Mouse (Mus musculus) hindbrain, postnatal 0 days (tissue): ENCODE results near the gene Rin1. TPM values are rescaled to one million over a fixed set of nuclear protein-coding genes. Genes with fewer than 3 reads are reported as not detected.
"Not testable (repeated sequence)": the region's sequence is repeated elsewhere in the genome, so short reads cannot be mapped to it uniquely, and the experiment has no call there.

Source experiments
- ATAC-seq: fragments of 200-750 bp; cut with Nextera tagmentation; 2 replicates; pipeline ENCODE4 v1.8.0; 2017; ENCODE audit warnings: mild to moderate bottlenecking, moderate TSS enrichment, moderate library complexity
- DNase-seq: peaks from one replicate; pipeline ENCODE4 v3.0.0-alpha.2; 2015; ENCODE audit warnings: low spot score
- H3K27ac ChIP-seq: fragments of 300-500 bp; sonication (generic); 2 replicates; pipeline ENCODE4 v1.5.1; 2014; ENCODE audit warnings: mild to moderate bottlenecking
- H3K27me3 ChIP-seq: fragments of 300-500 bp; sonication (generic); 2 replicates; pipeline ENCODE4 v1.6.1; 2014; ENCODE audit warnings: low read length, mixed read lengths; ENCODE audit not compliant: insufficient read depth
- H3K36me3 ChIP-seq: fragments of 300-500 bp; sonication (generic); 2 replicates; pipeline ENCODE4 v1.6.1; 2014; ENCODE audit warnings: low read length, mixed read lengths; ENCODE audit not compliant: insufficient read depth
- H3K4me1 ChIP-seq: fragments of 300-500 bp; sonication (generic); 2 replicates; pipeline ENCODE4 v1.6.1; 2014; ENCODE audit warnings: antibody characterized with exemption, low read length, mixed read lengths; ENCODE audit not compliant: insufficient read depth
- H3K4me2 ChIP-seq: fragments of 300-500 bp; sonication (generic); 2 replicates; pipeline ENCODE4 v1.6.1; 2014; ENCODE audit warnings: low read depth, mild to moderate bottlenecking, low read length, moderate library complexity, mixed read lengths
- H3K4me3 ChIP-seq: fragments of 300-500 bp; sonication (generic); 2 replicates; pipeline ENCODE4 v1.5.1; 2014; ENCODE audit warnings: low read length
- H3K9ac ChIP-seq: fragments of 300-500 bp; sonication (generic); replicated peaks from 2 replicates; pipeline ENCODE4 v1.6.1; 2014; ENCODE audit warnings: mild to moderate bottlenecking, low read length, moderate library complexity, mixed read lengths
- H3K9me3 ChIP-seq: fragments of 300-500 bp; sonication (generic); 2 replicates; pipeline ENCODE4 v1.6.1; 2016; ENCODE audit warnings: low read length, mixed read lengths
- CTCF ChIP-seq: IDR thresholded peaks from 2 replicates; pipeline ENCODE4 v1.5.1; 2016; ENCODE audit warnings: antibody characterized with exemption, control low read depth, low read depth
- WGBS: fragments of 180-500 bp; shearing (Covaris S2); extraction: QIAGEN DNeasy Blood & Tissue Kit; methylation state at CpG from one replicate; pipeline ENCODE4 v1.1.7; 2014; 5-methylcytosine and 5-hydroxymethylcytosine counted together
- polyA plus RNA-seq: library from polyadenylated mRNA; unstranded; fragments of >200 nt; fragmentation: Nextera tagmentation; extraction: Ambion mirVana; gene quantifications from 2 replicates; pipeline ENCODE4 v1.2.1, GENCODE M21; 2015
- total RNA-seq: library from RNA; depleted of rRNA; stranded (reverse); fragments of >200 nt; gene quantifications from 2 replicates; pipeline ENCODE4 v1.2.3, GENCODE M21; 2014

The Rin1 gene
- total and polyA plus RNA-seq, 2 experiments from 2014 or later = 0.86 to 2.0 TPM

DNA sequence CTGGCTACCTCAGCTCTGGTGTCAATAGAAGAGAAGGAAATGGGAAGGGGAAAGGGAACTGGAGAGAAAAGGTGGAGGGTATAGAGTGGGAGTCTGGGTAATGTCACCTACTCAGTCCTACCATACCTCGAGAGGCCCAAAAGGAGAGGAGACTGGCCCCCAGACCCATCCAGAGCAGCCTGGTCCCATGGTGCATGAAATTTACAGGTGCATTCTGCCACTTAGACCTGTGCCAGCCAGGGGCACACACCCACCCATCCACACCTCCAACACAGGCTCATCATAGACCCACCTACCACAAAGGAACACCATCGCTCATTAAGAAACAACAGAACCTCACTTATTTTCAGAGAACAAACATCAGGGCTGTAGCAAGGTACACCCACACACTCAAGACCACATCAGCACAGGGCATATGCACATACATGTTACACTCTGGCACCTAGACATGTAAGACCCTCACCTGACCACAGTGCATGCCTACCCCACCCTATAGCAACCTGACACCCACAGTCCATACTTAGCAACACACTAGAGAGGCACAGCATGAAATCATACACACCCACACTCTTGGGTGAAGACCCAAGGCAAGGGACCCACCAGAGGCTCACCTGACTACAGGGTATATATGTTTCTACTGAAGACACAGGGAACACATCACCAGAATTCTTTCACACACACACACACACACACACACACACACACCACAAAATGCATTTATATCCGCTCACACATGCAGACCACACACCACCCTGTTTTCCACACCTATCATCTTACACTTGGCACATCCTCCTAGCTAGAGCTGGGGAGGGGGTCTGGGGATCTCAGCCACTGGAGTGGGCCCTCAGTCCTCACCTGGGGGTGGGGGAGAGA lies 33.9 kb downstream of the Rin1 start:
- peak overlapping the region; percentile 86 for H3K9ac ChIP-seq
- H3K4me2 ChIP-seq = peak overlapping the region; percentile 67
- H3K4me1 ChIP-seq = peaks cover 10% of the 10 kb centered on the region; the same call in 1 of the 2 replicates
- DNase-seq = peak; percentile 45
- 63% methylated on average over 3 of the region's 3 CpGs for WGBS
- no peaks in the 10 kb centered on the region for H3K9me3 ChIP-seq
- no peak for ATAC-seq
- no peaks in the 10 kb centered on the region for H3K27me3 ChIP-seq
- H3K27ac ChIP-seq = peak overlapping the region; percentile 71
- no peaks in the 10 kb centered on the region for H3K36me3 ChIP-seq
- peak overlapping the region; percentile 69 for H3K4me3 ChIP-seq
- no peak for TF ChIP-seq CTCF

DNA sequence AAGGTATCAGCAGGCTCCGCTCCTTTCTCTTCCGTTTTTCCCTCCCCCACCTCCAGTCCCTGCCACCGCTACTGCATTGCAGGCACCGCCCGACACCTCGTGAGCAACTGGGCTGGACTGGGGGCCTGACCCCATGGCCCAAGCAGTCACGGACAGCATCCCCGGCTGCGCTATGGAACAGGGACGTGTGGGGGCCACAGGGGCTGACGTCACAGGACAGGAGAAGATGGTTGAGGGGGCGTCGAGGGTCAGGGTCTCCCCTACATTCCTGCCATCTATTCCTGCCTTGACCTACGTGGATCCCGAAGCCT lies 34.5 kb downstream of the Rin1 start:
- peaks cover 13% of the 10 kb centered on the region; the same call in 1 of the 2 replicates for H3K4me1 ChIP-seq
- no peak for DNase-seq
- peak overlapping the region; percentile 86 for H3K9ac ChIP-seq
- no peak for TF ChIP-seq CTCF
- peak overlapping the region; percentile 71 for H3K27ac ChIP-seq
- H3K36me3 ChIP-seq = no peaks in the 10 kb centered on the region
- H3K9me3 ChIP-seq = no peaks in the 10 kb centered on the region
- under 1% methylated on average over 15 of the region's 15 CpGs for WGBS
- ATAC-seq = no peak
- H3K4me2 ChIP-seq = peak overlapping the region; percentile 67
- H3K4me3 ChIP-seq = peak overlapping the region; percentile 69
- H3K27me3 ChIP-seq = no peaks in the 10 kb centered on the region

DNA sequence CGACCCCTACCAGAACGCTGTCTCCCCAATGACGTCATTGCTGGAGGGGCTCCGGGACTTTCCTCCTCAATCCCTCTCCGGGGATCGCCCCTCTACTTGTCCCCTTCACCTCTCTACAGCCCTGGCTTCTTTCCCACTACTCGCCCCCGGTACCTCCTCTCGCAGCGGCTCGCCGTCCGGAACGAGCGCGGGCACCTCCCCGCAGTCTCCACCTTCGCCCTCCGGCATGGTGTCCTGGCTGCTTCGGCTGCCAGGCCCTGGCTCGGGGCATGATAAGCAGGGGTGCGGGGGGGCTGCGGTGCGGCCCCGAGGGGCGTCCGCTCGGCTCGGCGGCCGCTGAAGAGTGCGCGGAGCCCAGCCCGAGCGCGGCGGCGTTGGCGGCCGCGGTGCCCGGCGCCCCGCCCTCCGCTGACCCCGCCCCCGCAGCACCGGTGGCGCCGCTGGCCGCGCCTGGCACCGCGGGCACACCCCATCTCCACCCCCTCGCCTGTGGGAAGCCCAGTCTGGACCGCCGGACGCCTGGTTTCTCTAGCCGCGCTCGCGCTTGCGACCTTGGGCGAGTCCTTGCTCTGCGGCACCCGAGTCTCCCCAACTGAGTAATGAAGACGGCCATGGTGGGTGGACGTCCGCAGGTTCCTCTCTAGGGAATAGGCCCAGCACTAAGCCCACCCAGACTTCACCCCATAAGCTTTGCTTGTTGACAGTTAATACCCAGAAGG lies 35.0 kb downstream of the Rin1 start, which contains the start of gene Tmem151a:
Gene Tmem151a, minus strand, starts transcription at position 387 of the 719 bp plus-strand sequence.
- Histone ChIP-seq H3K4me3 (peak within 1 kb of the TSS; percentile 69), H3K27ac (peak within 1 kb of the TSS; percentile 71), H3K4me2 (peak within 1 kb of the TSS; percentile 67), H3K27me3 (no peaks in the 10 kb centered on the region), H3K36me3 (0 out of 2 replicates have a peak, but pooled peaks cover under 1% of the 10 kb centered on the region), H3K9me3 (no peaks in the 10 kb centered on the region), H3K9ac (peak within 1 kb of the TSS; percentile 86), H3K4me1 (peaks cover 13% of the 10 kb centered on the region; the same call in 1 of the 2 replicates)
- under 1% methylated on average over 65 of the region's 69 CpGs for WGBS
- ATAC-seq (no peak), DNase-seq (peak; percentile 60)
- no peak for TF ChIP-seq CTCF

- WGBS = 53% methylated on average over 4 of the region's 4 CpGs
- not testable (repeated sequence) for H3K9ac ChIP-seq, DNase-seq, H3K4me2 ChIP-seq, ATAC-seq, H3K27ac ChIP-seq, H3K4me3 ChIP-seq, H3K9me3 ChIP-seq, H3K36me3 ChIP-seq, H3K27me3 ChIP-seq
- peak; percentile 48 for TF ChIP-seq CTCF
- H3K4me1 ChIP-seq = peaks cover 13% of the 10 kb centered on the region; the same call in 1 of the 2 replicates
Measured at GRCm38 (mm10) chr19:5086533-5086932, 36.3 kb downstream of the Rin1 start.

GRCm38 (mm10) chr19:5087884-5088728 lies 37.8 kb downstream of the Rin1 start, which contains the start of gene Yif1a:
Yif1a (plus strand) TSS chr19:5088538.
- ATAC-seq = peak; percentile 92
- peaks cover 13% of the 10 kb centered on the region; the same call in 1 of the 2 replicates for H3K4me1 ChIP-seq

DNA sequence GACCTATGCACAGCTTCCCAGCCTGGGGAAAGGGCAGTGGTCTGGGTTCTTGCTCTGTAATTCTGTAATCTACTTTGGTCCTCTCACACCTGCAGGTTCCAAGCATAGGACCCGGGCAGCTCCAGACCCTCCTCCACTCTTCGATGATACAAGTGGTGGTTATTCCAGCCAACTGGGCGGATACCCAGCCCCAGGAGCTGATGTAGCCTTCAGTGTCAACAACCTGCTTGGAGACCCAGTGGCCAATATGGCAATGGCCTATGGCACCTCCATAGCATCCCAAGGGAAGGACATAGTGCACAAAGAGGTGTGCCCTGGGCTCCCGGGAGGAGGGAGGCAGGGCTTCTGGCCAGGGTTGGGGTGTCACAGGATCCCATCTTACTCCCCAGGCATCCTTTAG lies 39.0 kb downstream of the Rin1 start:
- peak overlapping the region; percentile 72 for H3K4me3 ChIP-seq
- peaks cover 20% of the 10 kb centered on the region for H3K4me1 ChIP-seq
- peak overlapping the region; percentile 64 for H3K4me2 ChIP-seq
- H3K27me3 ChIP-seq = no peaks in the 10 kb centered on the region
- peaks cover 16% of the 10 kb centered on the region; the same call in 1 of the 2 replicates for H3K36me3 ChIP-seq
- no peaks in the 10 kb centered on the region for H3K9me3 ChIP-seq
- DNase-seq (no peak), ATAC-seq (no peak)
- TF ChIP-seq CTCF = no peak
- H3K9ac ChIP-seq = peak overlapping the region; percentile 58; the same call in 1 of the 2 replicates
- H3K27ac ChIP-seq = no peak overlapping the region; the same call in 1 of the 2 replicates
- whole genome bisulfite sequencing = 96% methylated on average over 4 of the region's 4 CpGs

More at GRCm38 (mm10) chr19:5087884-5088728, 37.8 kb downstream of the Rin1 start, which contains the start of gene Yif1a:
- Histone ChIP-seq H3K27me3 (no peaks in the 10 kb centered on the region), H3K27ac (peak within 1 kb of the TSS; percentile 68), H3K9ac (peak within 1 kb of the TSS; percentile 58), H3K4me2 (peak within 1 kb of the TSS; percentile 64), H3K9me3 (no peaks in the 10 kb centered on the region), H3K4me3 (peak within 1 kb of the TSS; percentile 72), H3K36me3 (peaks cover 13% of the 10 kb centered on the region; the same call in 1 of the 2 replicates)
- TF ChIP-seq CTCF = peak; percentile 68
- DNase-seq = peak; percentile 99
- WGBS = under 1% methylated on average over 58 of the region's 58 CpGs
